Mouse (Mus musculus) limb, embryonic 14.5 days (tissue): Measurements from ENCODE around the gene M1ap. TPM values are rescaled to one million over a fixed set of nuclear protein-coding genes. Genes with fewer than 3 reads are reported as not detected.

Experiments
- ATAC-seq: fragments of 200-750 bp; cut with Nextera tagmentation; 2 replicates; pipeline ENCODE4 v1.8.0; 2017; ENCODE audit warnings: low read depth, moderate number of reproducible peaks, moderate TSS enrichment; ENCODE audit not compliant: low FRiP score
- DNase-seq: peaks from one replicate; pipeline ENCODE4 v3.0.0-alpha.2; 2015; ENCODE audit warnings: low spot score
- H3K27ac ChIP-seq: fragments of 300-500 bp; sonication (generic); replicated peaks from 2 replicates; pipeline ENCODE4 v1.5.1; 2014; ENCODE audit warnings: low read depth, mild to moderate bottlenecking, low read length, moderate library complexity, mixed read lengths
- H3K27me3 ChIP-seq: fragments of 300-500 bp; sonication (generic); 2 replicates; pipeline ENCODE4 v1.6.1; 2014; ENCODE audit warnings: low read length, mixed read lengths; ENCODE audit not compliant: control insufficient read depth, insufficient read depth
- H3K36me3 ChIP-seq: fragments of 300-500 bp; sonication (generic); 2 replicates; pipeline ENCODE4 v1.6.1; 2014; ENCODE audit warnings: mild to moderate bottlenecking, low read length, moderate library complexity, mixed read lengths; ENCODE audit not compliant: control insufficient read depth, insufficient read depth
- H3K4me1 ChIP-seq: fragments of 300-500 bp; sonication (generic); 2 replicates; pipeline ENCODE4 v1.6.1; 2014; ENCODE audit warnings: antibody characterized with exemption, low read length, mixed read lengths; ENCODE audit not compliant: control insufficient read depth, insufficient read depth
- H3K4me2 ChIP-seq: fragments of 300-500 bp; sonication (generic); replicated peaks from 2 replicates; pipeline ENCODE4 v1.6.1; 2014; ENCODE audit warnings: low read depth, mild to moderate bottlenecking, low read length, moderate library complexity; ENCODE audit not compliant: severe bottlenecking
- H3K4me3 ChIP-seq: fragments of 300-500 bp; sonication (generic); replicated peaks from 2 replicates; pipeline ENCODE4 v1.5.1; 2014; ENCODE audit warnings: low read length
- H3K9ac ChIP-seq: fragments of 300-500 bp; sonication (generic); 2 replicates; pipeline ENCODE4 v1.6.1; 2014; ENCODE audit warnings: mild to moderate bottlenecking, low read depth, low read length, moderate library complexity; ENCODE audit not compliant: severe bottlenecking
- H3K9me3 ChIP-seq: fragments of 300-500 bp; sonication (generic); 2 replicates; pipeline ENCODE4 v1.6.1; 2016; ENCODE audit warnings: low read length; ENCODE audit not compliant: control insufficient read depth
- POLR2A ChIP-seq: fragments of 200-500 bp; IDR thresholded peaks from 2 replicates; pipeline ENCODE4 v1.8.0; 2012; ENCODE audit warnings: inconsistent platforms, mild to moderate bottlenecking, moderate library complexity, borderline replicate concordance; ENCODE audit not compliant: insufficient read depth, insufficient read length; ENCODE audit errors: extremely low read depth
- WGBS: fragments of 180-500 bp; shearing (Covaris S2); extraction: QIAGEN DNeasy Blood & Tissue Kit; methylation state at CpG from one replicate; pipeline ENCODE4 v1.1.7; 2014; 5-methylcytosine and 5-hydroxymethylcytosine counted together
- polyA plus RNA-seq, 2 experiments: library from polyadenylated mRNA; depleted of rRNA in 1 of 2; stranded (reverse) in 1 of 2; unstranded in 1 of 2; fragments of >200 nt; fragmentation: Nextera tagmentation in 1 of 2; extraction: Ambion mirVana in 1 of 2; gene quantifications; 2 replicates each; pipeline versions ENCODE4 v1.2.1 to v1.2.3; 2012 to 2014

M1ap gene
- polyA plus RNA-seq, 2 experiments: 0.67 to 0.70 TPM

- no peak for ATAC-seq
- WGBS: 77% methylated on average over 4 of the region's 4 CpGs
Observed at GRCm38 (mm10) chr6:83020836-83021593, 74.3 kb downstream of the M1ap start.

GRCm38 (mm10) chr6:83023008-83023407 is 76.3 kb downstream of the M1ap start:
- Histone ChIP-seq H3K27me3 (no peaks in the 10 kb centered on the region), H3K4me1 (peaks cover 5% of the 10 kb centered on the region; the same call in 1 of the 2 replicates), H3K36me3 (no peaks in the 10 kb centered on the region), H3K9ac (no peak overlapping the region), H3K27ac (no peak overlapping the region), H3K4me2 (no peak overlapping the region), H3K9me3 (no peaks in the 10 kb centered on the region), H3K4me3 (no peak overlapping the region)
- no peak for ATAC-seq
- TF ChIP-seq POLR2A: no peak
- no peak for DNase-seq
- WGBS: 88% methylated on average over 9 of the region's 9 CpGs

More at GRCm38 (mm10) chr6:83020836-83021593, 74.3 kb downstream of the M1ap start:
- Histone ChIP-seq H3K9me3 (no peaks in the 10 kb centered on the region), H3K4me1 (no peaks in the 10 kb centered on the region), H3K27me3 (no peaks in the 10 kb centered on the region), H3K9ac (no peak overlapping the region), H3K4me3 (no peak overlapping the region), H3K4me2 (no peak overlapping the region), H3K27ac (no peak overlapping the region), H3K36me3 (no peaks in the 10 kb centered on the region)
- DNase-seq: no peak
- TF ChIP-seq POLR2A: no peak

- Histone ChIP-seq H3K9me3 (no peaks in the 10 kb centered on the region), H3K27ac (no peak overlapping the region), H3K4me3 (no peak overlapping the region), H3K36me3 (no peaks in the 10 kb centered on the region), H3K9ac (no peak overlapping the region), H3K4me2 (no peak overlapping the region), H3K4me1 (peaks cover 6% of the 10 kb centered on the region; the same call in 1 of the 2 replicates), H3K27me3 (no peaks in the 10 kb centered on the region)
- DNase-seq (no peak), ATAC-seq (no peak)
- WGBS: 91% methylated on average over 2 of the region's 2 CpGs
- no peak for TF ChIP-seq POLR2A
Observed at GRCm38 (mm10) chr6:83023786-83024185, 77.1 kb downstream of the M1ap start.

GRCm38 (mm10) chr6:83024421-83024820 is 77.7 kb downstream of the M1ap start:
- H3K36me3 ChIP-seq: no peaks in the 10 kb centered on the region
- no peaks in the 10 kb centered on the region for H3K9me3 ChIP-seq
- no peak overlapping the region for H3K4me3 ChIP-seq
- H3K4me1 ChIP-seq: peaks cover 6% of the 10 kb centered on the region; the same call in 1 of the 2 replicates
- TF ChIP-seq POLR2A: no peak
- DNase-seq (no peak), ATAC-seq (no peak)
- no peaks in the 10 kb centered on the region for H3K27me3 ChIP-seq
- H3K27ac ChIP-seq: no peak overlapping the region
- WGBS: 49% methylated on average over 4 of the region's 4 CpGs
- H3K9ac ChIP-seq: no peak overlapping the region
- no peak overlapping the region for H3K4me2 ChIP-seq

GRCm38 (mm10) chr6:83025221-83025620 is 78.5 kb downstream of the M1ap start:
- WGBS: 100% methylated on average over 4 of the region's 4 CpGs
- H3K36me3 ChIP-seq: 0 out of 2 replicates have a peak, but pooled peaks cover under 1% of the 10 kb centered on the region
- ATAC-seq (no peak), DNase-seq (no peak)
- no peak overlapping the region for H3K4me3 ChIP-seq
- no peak overlapping the region for H3K4me2 ChIP-seq
- H3K9me3 ChIP-seq: no peaks in the 10 kb centered on the region
- H3K27me3 ChIP-seq: no peaks in the 10 kb centered on the region
- H3K27ac ChIP-seq: no peak overlapping the region
- TF ChIP-seq POLR2A: no peak
- peaks cover 6% of the 10 kb centered on the region for H3K4me1 ChIP-seq
- no peak overlapping the region for H3K9ac ChIP-seq
